Mouse (Mus musculus): ENCODE data around the gene Gid8. TPM values are rescaled to one million over a fixed set of nuclear protein-coding genes. Genes with fewer than 3 reads are reported as not detected.

Gene Gid8
- total and polyA plus RNA-seq, 3 experiments: 38.9 to 61.3 (median 59.3) TPM

GRCm38 (mm10) chr2:180704591-180704990 is 5.3 kb upstream of the Gid8 start:
- Histone ChIP-seq H3K36me3 (ENCODE audit: control insufficient read depth, insufficient read depth, low read length) (peaks cover 32% of the 10 kb centered on the region), H3K9ac (ENCODE audit: low read depth, low read length) (peak overlapping the region; percentile 2; the same call in 1 of the 2 replicates), H3K27ac (peak overlapping the region; percentile 89), H3K4me3 (peak overlapping the region; percentile 3; the same call in 1 of the 2 replicates), H3K4me1 (ENCODE audit: control insufficient read depth, insufficient read depth, low read length) (peaks cover 30% of the 10 kb centered on the region), H3K79me2 (replicated peaks; ENCODE audit: control insufficient read depth, insufficient read depth, low read length) (peaks cover 12% of the 10 kb centered on the region), H3K27me3 (ENCODE audit: control insufficient read depth, insufficient read depth, low read length) (no peaks in the 10 kb centered on the region)
- intact Hi-C loops (cut with DNase I): loop anchor here (5.0 kb wide), 1 partner anchor 122 kb away; the partner anchor contains the start of gene Mrgbp
- DNase-seq: peak; percentile 56 to 77
- TF ChIP-seq POLR2A (IDR thresholded peaks at IDR 0.05; ENCODE audit: insufficient read depth, low read depth, low read length): peak; percentile 47; the same call in 1 of the 2 replicates
- TF ChIP-seq EP300 (IDR thresholded peaks at IDR 0.05; ENCODE audit: insufficient read depth, low read depth, low read length): peak; percentile 69; the same call in 1 of the 2 replicates
- TF ChIP-seq CTCF (IDR thresholded peaks at IDR 0.05): no peak
- 21% methylated on average over 8 of the region's 8 CpGs for WGBS

GRCm38 (mm10) chr2:180705066-180705465 is 4.9 kb upstream of the Gid8 start:
- H3K27ac ChIP-seq: peak overlapping the region; percentile 89
- no peak for TF ChIP-seq EP300 (IDR thresholded peaks at IDR 0.05; ENCODE audit: insufficient read depth, low read depth, low read length)
- TF ChIP-seq POLR2A (IDR thresholded peaks at IDR 0.05; ENCODE audit: insufficient read depth, low read depth, low read length): no peak
- TF ChIP-seq CTCF (IDR thresholded peaks at IDR 0.05): no peak
- peaks cover 12% of the 10 kb centered on the region for H3K79me2 ChIP-seq (replicated peaks; ENCODE audit: control insufficient read depth, insufficient read depth, low read length)
- intact Hi-C loops (cut with DNase I): no loop called here
- H3K4me1 ChIP-seq (ENCODE audit: control insufficient read depth, insufficient read depth, low read length): peaks cover 28% of the 10 kb centered on the region
- H3K27me3 ChIP-seq (ENCODE audit: control insufficient read depth, insufficient read depth, low read length): no peaks in the 10 kb centered on the region
- peaks cover 28% of the 10 kb centered on the region for H3K36me3 ChIP-seq (ENCODE audit: control insufficient read depth, insufficient read depth, low read length)
- 40% methylated on average over 3 of the region's 3 CpGs for WGBS
- no peak for DNase-seq
- H3K9ac ChIP-seq (ENCODE audit: low read depth, low read length): peak overlapping the region; percentile 2
- no peak overlapping the region for H3K4me3 ChIP-seq

- Histone ChIP-seq H3K4me3 (no peak overlapping the region), H3K27ac (peak overlapping the region; percentile 89), H3K27me3 (ENCODE audit: control insufficient read depth, insufficient read depth, low read length) (no peaks in the 10 kb centered on the region), H3K4me1 (ENCODE audit: control insufficient read depth, insufficient read depth, low read length) (peaks cover 27% of the 10 kb centered on the region), H3K79me2 (replicated peaks; ENCODE audit: control insufficient read depth, insufficient read depth, low read length) (peaks cover 10% of the 10 kb centered on the region), H3K9ac (ENCODE audit: low read depth, low read length) (no peak overlapping the region), H3K36me3 (ENCODE audit: control insufficient read depth, insufficient read depth, low read length) (peaks cover 25% of the 10 kb centered on the region)
- TF ChIP-seq EP300 (IDR thresholded peaks at IDR 0.05; ENCODE audit: insufficient read depth, low read depth, low read length) (no peak), CTCF (IDR thresholded peaks at IDR 0.05) (peak; percentile 17)
- WGBS: 93% methylated on average over 5 of the region's 5 CpGs
- no peak for DNase-seq
- intact Hi-C loops (cut with DNase I): no loop called here
Measured at GRCm38 (mm10) chr2:180705975-180706374, 3.9 kb upstream of the Gid8 start.

- WGBS: under 1% methylated on average over 39 of the region's 39 CpGs
- intact Hi-C loops (cut with DNase I): no loop called here
- H3K27ac ChIP-seq: peak overlapping the region; percentile 95
- H3K4me1 ChIP-seq (ENCODE audit: control insufficient read depth, insufficient read depth, low read length): peaks cover 21% of the 10 kb centered on the region
- H3K79me2 ChIP-seq (replicated peaks; ENCODE audit: control insufficient read depth, insufficient read depth, low read length): peaks cover 12% of the 10 kb centered on the region
- peak overlapping the region; percentile 89 for H3K4me3 ChIP-seq
- TF ChIP-seq EP300 (IDR thresholded peaks at IDR 0.05; ENCODE audit: insufficient read depth, low read depth, low read length): no peak
- no peak for TF ChIP-seq POLR2A (IDR thresholded peaks at IDR 0.05; ENCODE audit: insufficient read depth, low read depth, low read length)
- no peak for TF ChIP-seq CTCF (IDR thresholded peaks at IDR 0.05)
- no peaks in the 10 kb centered on the region for H3K27me3 ChIP-seq (ENCODE audit: control insufficient read depth, insufficient read depth, low read length)
- DNase-seq: no peak
- H3K36me3 ChIP-seq (ENCODE audit: control insufficient read depth, insufficient read depth, low read length): peaks cover 20% of the 10 kb centered on the region
- H3K9ac ChIP-seq (ENCODE audit: low read depth, low read length): peak overlapping the region; percentile 63
Measured at GRCm38 (mm10) chr2:180709023-180709922, 644 bp upstream of the Gid8 start.

- no peaks in the 10 kb centered on the region for H3K27me3 ChIP-seq (ENCODE audit: control insufficient read depth, insufficient read depth, low read length)
- peaks cover 9% of the 10 kb centered on the region for H3K4me1 ChIP-seq (ENCODE audit: control insufficient read depth, insufficient read depth, low read length)
- no peak for DNase-seq
- H3K4me3 ChIP-seq: peak overlapping the region; percentile 89
- peaks cover 18% of the 10 kb centered on the region for H3K36me3 ChIP-seq (ENCODE audit: control insufficient read depth, insufficient read depth, low read length)
- peak overlapping the region; percentile 95 for H3K27ac ChIP-seq
- WGBS: 2% methylated on average over 64 of the region's 64 CpGs
- no peak for TF ChIP-seq EP300 (IDR thresholded peaks at IDR 0.05; ENCODE audit: insufficient read depth, low read depth, low read length)
- 0 out of 2 replicates have a peak, but pooled peaks have one; percentile 4 for TF ChIP-seq CTCF (IDR thresholded peaks at IDR 0.05)
- TF ChIP-seq POLR2A (IDR thresholded peaks at IDR 0.05; ENCODE audit: insufficient read depth, low read depth, low read length): no peak
- H3K79me2 ChIP-seq (replicated peaks; ENCODE audit: control insufficient read depth, insufficient read depth, low read length): peaks cover 12% of the 10 kb centered on the region
- peak overlapping the region; percentile 90 for H3K9ac ChIP-seq (ENCODE audit: low read depth, low read length)
- intact Hi-C loops (cut with DNase I): loop anchor here (5.0 kb wide), 1 partner anchor 33 kb away; no protein-coding TSS in a partner anchor
Measured at GRCm38 (mm10) chr2:180710276-180711155, 599 bp downstream of the Gid8 start.

Data from heart, adult 2 months (tissue).